Mouse (Mus musculus) liver, postnatal 0 days (tissue): ENCODE measurements at regions not wholly inside any gene's neighbourhood (a gene's known extent, or its start where the extent isn't known, plus 50 kb on each side); places are given as distances from the start of the nearest gene placed in this dataset.

Experiments used
- CTCF ChIP-seq: sonication (generic); IDR thresholded peaks from 2 replicates; pipeline ENCODE4 v1.5.1; 2016; ENCODE audit warnings: antibody characterized with exemption, low read depth
- EP300 ChIP-seq: IDR thresholded peaks from 2 replicates; pipeline ENCODE4 v1.6.1; 2016; ENCODE audit warnings: antibody characterized with exemption, low read depth, mild to moderate bottlenecking

DNA sequence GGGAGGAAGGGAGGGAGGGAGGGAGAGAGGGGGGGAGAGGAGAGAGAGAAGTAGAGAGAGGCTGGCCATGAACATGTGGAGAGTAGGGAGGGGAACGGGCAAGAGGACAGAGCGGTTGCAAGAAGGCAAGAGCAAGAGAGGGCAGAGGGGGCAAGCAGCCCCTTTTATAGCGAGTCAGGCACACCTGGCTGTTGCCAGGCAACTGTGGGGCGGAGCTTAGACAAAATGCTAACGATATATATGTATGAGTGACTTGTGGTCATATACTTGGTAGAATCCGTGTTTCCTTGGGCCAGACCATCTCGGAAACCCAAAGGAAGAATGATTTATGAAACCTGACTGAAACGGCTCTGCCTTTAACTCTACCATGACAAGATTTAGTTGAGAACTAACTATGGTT lies 138.2 kb upstream of the Serp2 start:
- TF ChIP-seq EP300 (no peak), CTCF (no peak)
